Mouse (Mus musculus) ES-Bruce4 (cell line): Measurements from ENCODE around the gene Uevld.

ENCODE experiments used
- CTCF ChIP-seq: IDR thresholded peaks from one replicate; pipeline ENCODE4 v1.8.1; 2011; ENCODE audit warnings: low read depth, low read length
- EP300 ChIP-seq: IDR thresholded peaks from 2 replicates; pipeline ENCODE4 v1.6.1; 2011; ENCODE audit warnings: low read depth, low read length; ENCODE audit not compliant: insufficient read depth
- POLR2A ChIP-seq: IDR thresholded peaks from one replicate; pipeline ENCODE4 v1.8.1; 2011; ENCODE audit warnings: low read length; ENCODE audit not compliant: insufficient read depth

DNA sequence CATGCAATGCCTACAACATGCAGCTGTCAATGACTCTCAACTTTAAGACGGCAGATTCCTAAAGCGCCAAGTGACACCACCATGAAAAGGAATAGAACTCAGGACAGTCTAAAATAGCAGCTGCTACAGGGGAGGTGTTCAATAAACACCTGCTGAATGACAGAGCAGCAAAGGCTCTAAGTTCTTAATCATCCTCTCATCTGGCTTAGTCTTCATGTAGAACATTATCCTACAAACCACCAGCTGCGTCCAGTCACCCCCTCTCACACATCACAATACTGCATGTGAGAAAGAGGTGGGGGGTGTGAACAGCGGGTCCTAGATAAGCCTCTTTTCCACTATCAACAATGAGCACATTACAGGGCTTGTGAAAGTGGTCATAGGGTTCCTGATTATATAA is 38.7 kb upstream of the Uevld start:
- no peak for TF ChIP-seq POLR2A
- TF ChIP-seq CTCF, result no peak
- TF ChIP-seq EP300, result no peak
